ENCODE assay signal across 8 mouse cellular contexts in genomic region chr2:34961481-34962036, GRCm38 (mm10). TPM values are rescaled to one million over a fixed set of nuclear protein-coding genes. Genes with fewer than 3 reads are reported as not detected.
DNase-seq lines count a peak whose midpoint lies in the region; ATAC-seq and TF ChIP-seq lines count a peak whose summit lies in the region.

TSS of gene Traf1 (minus strand) at chr2:34961772.

- no peak for TF ChIP-seq CTCF in cerebellum, adult 2 months (IDR thresholded peaks at IDR 0.05; ENCODE audit: borderline replicate concordance, insufficient read depth, low read depth, low read length)

- 15% methylated on average over 20 of the region's 20 CpGs for WGBS in cerebellum, adult 2 months
- 15% methylated on average over 20 of the region's 20 CpGs for WGBS in embryonic facial prominence, embryonic 11.5 days
- 10% methylated on average over 20 of the region's 20 CpGs for WGBS in heart, embryonic 16.5 days

- no peak for TF ChIP-seq POLR2A in cerebellum, adult 2 months (IDR thresholded peaks at IDR 0.05; ENCODE audit: borderline replicate concordance, insufficient read depth, low read length)

- H3K27me3 ChIP-seq in cerebellum, adult 2 months (ENCODE audit: control insufficient read depth, insufficient read depth, low read length) = no peaks in the 10 kb centered on the region
- H3K27me3 ChIP-seq in embryonic facial prominence, embryonic 11.5 days (ENCODE audit: control insufficient read depth, insufficient read depth, low read length) = no peaks in the 10 kb centered on the region
- H3K27me3 ChIP-seq in heart, embryonic 16.5 days (ENCODE audit: control insufficient read depth, insufficient read depth, low read length) = no peaks in the 10 kb centered on the region
- no peaks in the 10 kb centered on the region for H3K27me3 ChIP-seq in splenic B cell, adult 2 months (ENCODE audit: control insufficient read depth, insufficient read depth, low read length, poor library complexity, severe bottlenecking)

- H3K27ac ChIP-seq in cerebellum, adult 2 months (ENCODE audit: insufficient read depth, low read length) = no peak within 1 kb of the TSS
- H3K27ac ChIP-seq in embryonic facial prominence, embryonic 11.5 days (replicated peaks; ENCODE audit: low read depth, low read length) = no peak within 1 kb of the TSS
- no peak within 1 kb of the TSS for H3K27ac ChIP-seq in heart, embryonic 16.5 days (ENCODE audit: low read length)

- DNase-seq in cerebellum, adult 2 months = no peak
- no peak for DNase-seq in cerebellum, postnatal 4 days (ENCODE audit: low spot score in 2 of 2)
- DNase-seq in embryonic facial prominence, embryonic 11.5 days (ENCODE audit: low spot score) = peak; percentile 43
- peak; percentile 80 for DNase-seq in kidney, postnatal 10 days
- DNase-seq in lung, postnatal 36 days = peak; percentile 83
- DNase-seq in splenic B cell, adult 2 months (ENCODE audit: low read depth, low spot score) = peak; percentile 73
- no peak for DNase-seq in cerebellum, adult 11 months

- no peaks in the 10 kb centered on the region for H3K36me3 ChIP-seq in embryonic facial prominence, embryonic 11.5 days (replicated peaks; ENCODE audit: control insufficient read depth, insufficient read depth, low read depth, low read length)
- no peaks in the 10 kb centered on the region for H3K36me3 ChIP-seq in heart, embryonic 16.5 days (ENCODE audit: control insufficient read depth, insufficient read depth)
- no peaks in the 10 kb centered on the region; the same call in none of the 2 replicates for H3K36me3 ChIP-seq in splenic B cell, adult 2 months (ENCODE audit: control insufficient read depth, insufficient read depth, low read length, poor library complexity, severe bottlenecking)

- peak within 1 kb of the TSS; percentile 28 for H3K9ac ChIP-seq in embryonic facial prominence, embryonic 11.5 days (replicated peaks; ENCODE audit: low read length)
- H3K9ac ChIP-seq in heart, embryonic 16.5 days (ENCODE audit: low read length) = peak within 1 kb of the TSS; percentile 56; the same call in 1 of the 2 replicates

- no peak for ATAC-seq in embryonic facial prominence, embryonic 11.5 days (replicated peaks; ENCODE audit: insufficient number of reproducible peaks, low FRiP score, low TSS enrichment, low read depth)
- ATAC-seq in heart, embryonic 16.5 days (replicated peaks; ENCODE audit: extremely low read depth, insufficient read depth, low FRiP score) = peak; percentile 37; the same call in 1 of the 2 replicates

- no peaks in the 10 kb centered on the region for H3K9me3 ChIP-seq in embryonic facial prominence, embryonic 11.5 days (replicated peaks; ENCODE audit: control insufficient read depth, low read length)
- no peaks in the 10 kb centered on the region for H3K9me3 ChIP-seq in heart, embryonic 16.5 days (replicated peaks; ENCODE audit: control insufficient read depth, low read length)

- H3K4me2 ChIP-seq in embryonic facial prominence, embryonic 11.5 days (ENCODE audit: low read depth, low read length) = peak within 1 kb of the TSS; percentile 45
- H3K4me2 ChIP-seq in heart, embryonic 16.5 days (ENCODE audit: low read depth, low read length) = peak within 1 kb of the TSS; percentile 67

- H3K4me3 ChIP-seq in cerebellum, adult 2 months (replicated peaks; ENCODE audit: insufficient read depth, low read depth, low read length) = peak within 1 kb of the TSS; percentile 12
- peak within 1 kb of the TSS; percentile 10; the same call in 1 of the 2 replicates for H3K4me3 ChIP-seq in embryonic facial prominence, embryonic 11.5 days (ENCODE audit: low read depth, low read length)
- peak within 1 kb of the TSS; percentile 45 for H3K4me3 ChIP-seq in heart, embryonic 16.5 days (ENCODE audit: low read length)

- H3K4me1 ChIP-seq in cerebellum, adult 2 months (ENCODE audit: control insufficient read depth, insufficient read depth, low read length) = no peaks in the 10 kb centered on the region
- no peaks in the 10 kb centered on the region; the same call in 1 of the 2 replicates for H3K4me1 ChIP-seq in embryonic facial prominence, embryonic 11.5 days (ENCODE audit: control insufficient read depth, insufficient read depth, low read length)
- peaks cover 8% of the 10 kb centered on the region; the same call in 1 of the 2 replicates for H3K4me1 ChIP-seq in heart, embryonic 16.5 days (ENCODE audit: control insufficient read depth, insufficient read depth, low read length)

RNA-seq across cellular contexts. Expression of gene Traf1, which starts in this region (rescaled TPM):
- 8.4 and 9.1 TPM in 2 replicates for polyA plus RNA-seq in cerebellum, adult 2 months (2012; rRNA removed)
- 0.35 and 1.1 TPM in 2 replicates for polyA plus RNA-seq in embryonic facial prominence, embryonic 11.5 days (2014; fragmentation: Nextera tagmentation; extraction: Ambion mirVana)
- 2.7 and 3.3 TPM in 2 replicates for polyA plus RNA-seq in heart, embryonic 16.5 days (2015; fragmentation: Nextera tagmentation; extraction: Ambion mirVana)

Comparison
In these comparisons a context has a peak if more than half of its experiments do, and no peak if none do; other contexts are left out.
1. DNase-seq: peak in embryonic facial prominence, embryonic 11.5 days (single experiment), kidney, postnatal 10 days (single experiment), lung, postnatal 36 days (single experiment) and splenic B cell, adult 2 months (single experiment); none in cerebellum, adult 2 months (0 of 2), cerebellum, postnatal 4 days (0 of 2) and cerebellum, adult 11 months (single experiment).
2. Peak in every context shown above with its lines, with median percentiles within 50 percentile points of each other: H3K4me3 ChIP-seq.